Mouse (Mus musculus): ENCODE data around the gene Hes7. TPM values are rescaled to one million over a fixed set of nuclear protein-coding genes. Genes with fewer than 3 reads are reported as not detected.

Hes7 gene
- polyA plus RNA-seq, 1 experiment from 2014 or later, result 0.58 TPM

- Histone ChIP-seq H3K9ac (no peak overlapping the region), H3K36me3 (no peaks in the 10 kb centered on the region), H3K4me2 (no peak overlapping the region), H3K4me3 (no peak overlapping the region), H3K27ac (no peak overlapping the region), H3K4me1 (peaks cover 7% of the 10 kb centered on the region; the same call in 1 of the 2 replicates), H3K9me3 (no peaks in the 10 kb centered on the region), H3K27me3 (no peaks in the 10 kb centered on the region)
- ATAC-seq (ENCODE audit: insufficient number of reproducible peaks, low FRiP score, low TSS enrichment, low read depth), result no peak
- WGBS, result 65% methylated on average over 7 of the region's 7 CpGs
Measured at GRCm38 (mm10) chr11:69147546-69147945, 27.3 kb downstream of the Hes7 start.

DNA sequence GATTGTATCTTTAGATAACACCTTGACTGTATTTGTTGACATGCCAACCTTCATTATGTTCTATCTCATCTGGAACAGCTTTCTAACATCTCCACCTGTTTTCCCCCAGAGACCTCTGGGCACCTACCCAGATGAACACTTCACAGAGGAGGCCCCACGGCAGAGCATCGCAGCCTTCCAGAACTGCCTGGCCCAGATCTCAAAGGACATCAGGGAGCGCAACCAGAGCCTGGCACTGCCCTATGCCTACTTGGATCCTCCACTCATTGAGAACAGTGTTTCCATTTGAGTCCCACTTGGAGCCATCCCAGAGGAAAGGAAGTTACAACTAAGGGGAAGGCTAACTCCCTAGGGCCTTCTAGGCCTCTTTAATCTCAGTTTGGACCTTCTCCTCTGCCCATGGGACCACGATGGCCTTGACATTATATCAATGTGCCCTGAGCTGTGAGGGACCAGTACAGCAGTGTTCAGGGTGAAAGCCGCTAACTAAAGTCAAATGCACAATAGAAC, 28.3 kb downstream of the Hes7 start:
- no peaks in the 10 kb centered on the region for H3K27me3 ChIP-seq
- no peaks in the 10 kb centered on the region for H3K36me3 ChIP-seq
- no peak overlapping the region for H3K4me2 ChIP-seq
- no peak overlapping the region for H3K9ac ChIP-seq
- no peak overlapping the region for H3K27ac ChIP-seq
- WGBS, result 84% methylated on average over 5 of the region's 5 CpGs
- no peaks in the 10 kb centered on the region for H3K9me3 ChIP-seq
- peaks cover 7% of the 10 kb centered on the region; the same call in 1 of the 2 replicates for H3K4me1 ChIP-seq
- no peak overlapping the region for H3K4me3 ChIP-seq
- no peak for ATAC-seq (ENCODE audit: insufficient number of reproducible peaks, low FRiP score, low TSS enrichment, low read depth)

GRCm38 (mm10) chr11:69149728-69150127, 29.5 kb downstream of the Hes7 start:
- Histone ChIP-seq H3K4me1 (peaks cover 7% of the 10 kb centered on the region; the same call in 1 of the 2 replicates), H3K4me3 (no peak overlapping the region), H3K9me3 (no peaks in the 10 kb centered on the region), H3K36me3 (no peaks in the 10 kb centered on the region), H3K27ac (no peak overlapping the region), H3K4me2 (no peak overlapping the region), H3K27me3 (no peaks in the 10 kb centered on the region), H3K9ac (no peak overlapping the region)
- ATAC-seq (ENCODE audit: insufficient number of reproducible peaks, low FRiP score, low TSS enrichment, low read depth), result no peak
- WGBS, result 69% methylated on average over 6 of the region's 6 CpGs

GRCm38 (mm10) chr11:69150444-69150843, 30.2 kb downstream of the Hes7 start:
- peaks cover 2% of the 10 kb centered on the region; the same call in 1 of the 2 replicates for H3K27me3 ChIP-seq
- H3K27ac ChIP-seq, result no peak overlapping the region
- 2% methylated on average over 7 of the region's 7 CpGs for WGBS

DNA sequence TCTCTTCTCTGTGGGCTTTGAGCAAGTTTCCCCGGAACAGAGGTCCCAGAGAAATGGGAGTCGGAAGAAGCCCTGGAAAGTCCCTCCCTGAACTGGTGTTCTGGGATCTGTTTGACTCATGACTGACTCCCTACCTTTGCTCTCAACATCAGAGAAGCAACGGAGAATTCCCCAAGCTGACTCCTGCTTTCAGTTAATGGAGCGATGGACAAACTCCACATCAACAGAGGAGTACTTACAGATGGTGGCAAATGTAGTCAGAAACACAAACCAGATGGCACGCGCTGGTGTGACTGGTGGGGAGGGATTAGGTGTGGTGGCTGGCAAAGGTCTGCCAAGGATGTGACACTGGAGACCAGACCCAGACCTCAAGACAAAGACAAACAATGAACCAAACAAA, 30.8 kb downstream of the Hes7 start:
- no peak for ATAC-seq (ENCODE audit: insufficient number of reproducible peaks, low FRiP score, low TSS enrichment, low read depth)
- H3K27me3 ChIP-seq, result peaks cover 4% of the 10 kb centered on the region; the same call in 1 of the 2 replicates
- H3K4me3 ChIP-seq, result peak overlapping the region; percentile 27
- H3K27ac ChIP-seq, result no peak overlapping the region
- H3K9ac ChIP-seq, result no peak overlapping the region
- H3K9me3 ChIP-seq, result no peaks in the 10 kb centered on the region
- peak overlapping the region; percentile 47 for H3K4me2 ChIP-seq
- 30% methylated on average over 6 of the region's 6 CpGs for WGBS
- no peaks in the 10 kb centered on the region for H3K36me3 ChIP-seq
- peaks cover 7% of the 10 kb centered on the region; the same call in 1 of the 2 replicates for H3K4me1 ChIP-seq

More at GRCm38 (mm10) chr11:69150444-69150843, 30.2 kb downstream of the Hes7 start:
- ATAC-seq (ENCODE audit: insufficient number of reproducible peaks, low FRiP score, low TSS enrichment, low read depth), result no peak
- Histone ChIP-seq H3K9me3 (no peaks in the 10 kb centered on the region), H3K9ac (no peak overlapping the region), H3K4me3 (peak overlapping the region; percentile 27), H3K4me1 (peaks cover 7% of the 10 kb centered on the region; the same call in 1 of the 2 replicates), H3K4me2 (peak overlapping the region; percentile 47), H3K36me3 (no peaks in the 10 kb centered on the region)

GRCm38 (mm10) chr11:69153831-69154230, 33.6 kb downstream of the Hes7 start:
- Histone ChIP-seq H3K4me3 (no peak overlapping the region), H3K9ac (no peak overlapping the region), H3K36me3 (no peaks in the 10 kb centered on the region), H3K4me1 (peaks cover 13% of the 10 kb centered on the region), H3K27me3 (peaks cover 30% of the 10 kb centered on the region), H3K4me2 (no peak overlapping the region), H3K9me3 (no peaks in the 10 kb centered on the region), H3K27ac (no peak overlapping the region)
- WGBS, result 81% methylated on average over 8 of the region's 8 CpGs
- no peak for ATAC-seq (ENCODE audit: insufficient number of reproducible peaks, low FRiP score, low TSS enrichment, low read depth)

GRCm38 (mm10) chr11:69155351-69155750, 35.1 kb downstream of the Hes7 start:
- Histone ChIP-seq H3K9ac (no peak overlapping the region), H3K9me3 (no peaks in the 10 kb centered on the region), H3K4me1 (peaks cover 13% of the 10 kb centered on the region), H3K27ac (no peak overlapping the region), H3K36me3 (no peaks in the 10 kb centered on the region), H3K27me3 (peaks cover 30% of the 10 kb centered on the region), H3K4me2 (no peak overlapping the region), H3K4me3 (no peak overlapping the region)
- ATAC-seq (ENCODE audit: insufficient number of reproducible peaks, low FRiP score, low TSS enrichment, low read depth), result no peak
- WGBS, result 52% methylated on average over 1 of the region's 1 CpGs

DNA sequence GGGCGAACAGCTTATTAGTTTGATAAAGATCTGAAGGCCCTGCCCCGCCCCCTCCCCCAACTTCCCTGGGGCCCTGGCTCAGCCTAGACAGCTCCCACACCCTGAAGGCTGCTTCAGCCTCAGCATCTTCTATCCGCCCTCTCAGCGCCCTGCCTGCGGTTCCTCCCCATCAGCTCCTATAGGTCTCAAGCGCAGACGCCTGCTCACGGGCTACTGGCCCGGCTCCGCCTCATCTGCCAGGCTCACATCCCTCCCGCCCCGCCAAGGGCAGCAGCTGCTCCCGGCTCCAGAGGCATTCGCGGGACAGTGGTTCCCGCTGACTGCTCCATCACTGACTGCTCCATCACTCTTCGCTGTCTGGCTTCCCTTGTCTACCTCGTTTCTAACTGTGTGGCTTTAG, 36.6 kb downstream of the Hes7 start, which contains the start of gene Alox12b:
TSS of gene Alox12b (plus strand) at position 190 of the 400 bp plus-strand sequence.
- 4% methylated on average over 18 of the region's 18 CpGs for whole genome bisulfite sequencing
- peaks cover 6% of the 10 kb centered on the region for H3K4me1 ChIP-seq
- ATAC-seq (ENCODE audit: insufficient number of reproducible peaks, low FRiP score, low TSS enrichment, low read depth), result no peak
- H3K4me3 ChIP-seq, result peak within 1 kb of the TSS; percentile 1; the same call in 1 of the 2 replicates
- no peak within 1 kb of the TSS for H3K27ac ChIP-seq
- H3K27me3 ChIP-seq, result peaks cover 30% of the 10 kb centered on the region
- no peak within 1 kb of the TSS for H3K9ac ChIP-seq
- H3K9me3 ChIP-seq, result no peaks in the 10 kb centered on the region
- peak within 1 kb of the TSS; percentile 17 for H3K4me2 ChIP-seq
- no peaks in the 10 kb centered on the region for H3K36me3 ChIP-seq

- Histone ChIP-seq H3K4me3 (no peak overlapping the region), H3K36me3 (no peaks in the 10 kb centered on the region), H3K4me1 (0 out of 2 replicates have a peak, but pooled peaks cover 2% of the 10 kb centered on the region), H3K27me3 (peaks cover 4% of the 10 kb centered on the region), H3K9ac (no peak overlapping the region), H3K27ac (no peak overlapping the region), H3K9me3 (no peaks in the 10 kb centered on the region), H3K4me2 (no peak overlapping the region)
- no peak for ATAC-seq (ENCODE audit: insufficient number of reproducible peaks, low FRiP score, low TSS enrichment, low read depth)
- 78% methylated on average over 12 of the region's 12 CpGs for WGBS
Measured at GRCm38 (mm10) chr11:69169313-69169712, 49.1 kb downstream of the Hes7 start.

DNA sequence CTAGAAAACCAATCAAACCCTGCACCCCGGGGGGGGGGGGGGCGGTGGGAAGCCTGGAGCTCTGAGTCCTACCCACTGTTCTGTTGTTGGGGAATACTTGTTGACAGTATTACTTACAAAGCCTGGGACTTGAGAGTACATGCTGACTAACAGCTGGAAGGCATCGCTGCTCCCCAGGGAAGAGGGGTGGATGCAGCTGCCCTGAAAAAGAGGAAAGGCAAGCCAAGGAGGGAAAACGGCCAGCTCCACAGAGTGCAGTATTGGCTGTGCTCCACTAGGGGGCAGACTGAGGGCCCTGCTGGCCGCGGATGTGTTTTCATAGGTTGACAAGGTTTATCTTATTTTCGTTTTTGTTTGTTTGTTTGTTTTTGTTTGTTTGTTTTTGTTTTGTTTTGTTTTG, 51.4 kb downstream of the Hes7 start:
- no peak for ATAC-seq (ENCODE audit: insufficient number of reproducible peaks, low FRiP score, low TSS enrichment, low read depth)
- Histone ChIP-seq H3K27ac (no peak overlapping the region), H3K9me3 (no peaks in the 10 kb centered on the region), H3K27me3 (no peaks in the 10 kb centered on the region), H3K4me2 (no peak overlapping the region), H3K36me3 (no peaks in the 10 kb centered on the region), H3K4me3 (no peak overlapping the region), H3K9ac (no peak overlapping the region), H3K4me1 (0 out of 2 replicates have a peak, but pooled peaks cover 2% of the 10 kb centered on the region)
- 28% methylated on average over 7 of the region's 7 CpGs for WGBS

GRCm38 (mm10) chr11:69172606-69173005, 52.4 kb downstream of the Hes7 start:
- Histone ChIP-seq H3K9ac (no peak overlapping the region), H3K4me1 (0 out of 2 replicates have a peak, but pooled peaks cover 2% of the 10 kb centered on the region), H3K4me3 (no peak overlapping the region), H3K36me3 (no peaks in the 10 kb centered on the region), H3K9me3 (no peaks in the 10 kb centered on the region), H3K27me3 (no peaks in the 10 kb centered on the region), H3K27ac (no peak overlapping the region), H3K4me2 (no peak overlapping the region)
- WGBS, result 66% methylated on average over 2 of the region's 2 CpGs
- no peak for ATAC-seq (ENCODE audit: insufficient number of reproducible peaks, low FRiP score, low TSS enrichment, low read depth)
